Mouse (Mus musculus) brain, embryonic 14.5 days (tissue): ENCODE measurements at regions not wholly inside any gene's neighbourhood (a gene's known extent, or its start where the extent isn't known, plus 50 kb on each side); places are given as distances from the start of the nearest gene placed in this dataset.

Experiments
- DNase-seq: peaks from one replicate; pipeline ENCODE4 v3.0.0-alpha.2; 2011; ENCODE audit warnings: low read depth
- CTCF ChIP-seq: fragments of 200-500 bp; IDR thresholded peaks from 2 replicates; pipeline ENCODE4 v1.5.1; 2012; ENCODE audit warnings: inconsistent platforms, mild to moderate bottlenecking, moderate library complexity, borderline replicate concordance; ENCODE audit not compliant: insufficient read depth, insufficient read length; ENCODE audit errors: extremely low read depth
- POLR2A ChIP-seq: fragments of 200-500 bp; IDR thresholded peaks from 2 replicates; pipeline ENCODE4 v1.6.1; 2012; ENCODE audit warnings: mild to moderate bottlenecking, inconsistent platforms, borderline replicate concordance; ENCODE audit not compliant: poor library complexity, insufficient read depth, insufficient read length, severe bottlenecking; ENCODE audit errors: extremely low read depth

DNA sequence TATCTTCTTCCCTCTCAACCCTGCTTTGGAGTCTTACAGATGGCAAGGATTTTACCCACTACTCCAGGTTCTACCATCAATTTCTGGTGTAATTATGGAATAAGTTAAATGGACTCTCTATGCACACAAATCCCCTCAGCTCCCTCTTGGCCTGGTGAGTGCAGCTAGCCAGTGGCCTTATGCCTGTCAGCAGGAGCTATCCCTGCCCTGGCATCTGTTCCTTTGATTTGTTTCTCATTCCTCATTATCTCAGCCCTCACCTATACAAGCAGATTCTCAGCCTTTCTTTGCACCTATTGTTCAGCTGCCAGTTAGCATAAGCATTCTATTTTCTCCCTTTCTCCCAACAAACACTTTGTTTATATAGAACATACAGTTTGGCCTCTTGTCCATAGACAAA is 150.3 kb downstream of the Rnf152 start:
- no peak for DNase-seq
- no peak for TF ChIP-seq POLR2A
- no peak for TF ChIP-seq CTCF

DNA sequence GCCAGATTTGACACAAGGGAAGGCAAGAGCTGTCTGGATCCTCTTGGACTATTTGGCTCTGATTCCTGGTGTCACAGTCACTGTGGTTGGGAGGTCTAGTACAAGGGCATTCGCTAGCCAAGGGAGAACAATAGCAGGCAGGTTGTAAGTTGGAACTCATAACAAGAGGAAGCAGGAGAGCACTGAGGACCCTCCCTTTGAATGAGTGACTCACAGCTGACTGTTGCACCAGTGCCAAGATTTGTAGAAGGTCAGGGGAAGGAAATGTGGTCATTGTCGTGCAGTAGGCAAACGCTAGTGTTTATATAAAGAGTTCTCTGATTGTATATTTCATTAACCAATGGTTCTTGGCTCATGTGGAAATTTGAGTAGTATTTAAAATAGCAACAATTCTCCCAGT is 157.2 kb downstream of the Rnf152 start:
- TF ChIP-seq CTCF (no peak), POLR2A (no peak)

DNA sequence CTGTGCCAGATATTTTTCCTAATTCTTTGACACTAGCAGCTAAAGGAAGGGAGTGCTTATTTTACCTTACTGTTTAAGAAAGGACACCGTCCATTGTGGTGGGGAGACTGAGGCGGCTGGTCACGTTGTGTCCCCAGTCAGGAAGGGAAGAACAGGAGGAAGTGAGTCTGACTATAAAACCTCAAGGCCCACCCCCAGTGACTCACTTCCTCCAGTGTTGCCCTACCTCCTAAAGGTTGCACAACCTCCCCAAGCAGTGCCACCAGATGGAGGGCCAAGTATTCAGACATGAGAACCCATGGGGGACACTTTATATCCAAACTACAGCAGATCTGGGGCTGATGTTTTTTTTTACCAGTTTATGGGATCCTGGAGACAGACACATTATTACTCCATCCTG is 165.4 kb downstream of the Rnf152 start:
- DNase-seq = no peak
- TF ChIP-seq CTCF (no peak), POLR2A (no peak)

More for the DNA sequence above, 157.2 kb downstream of the Rnf152 start:
- DNase-seq = no peak

DNA sequence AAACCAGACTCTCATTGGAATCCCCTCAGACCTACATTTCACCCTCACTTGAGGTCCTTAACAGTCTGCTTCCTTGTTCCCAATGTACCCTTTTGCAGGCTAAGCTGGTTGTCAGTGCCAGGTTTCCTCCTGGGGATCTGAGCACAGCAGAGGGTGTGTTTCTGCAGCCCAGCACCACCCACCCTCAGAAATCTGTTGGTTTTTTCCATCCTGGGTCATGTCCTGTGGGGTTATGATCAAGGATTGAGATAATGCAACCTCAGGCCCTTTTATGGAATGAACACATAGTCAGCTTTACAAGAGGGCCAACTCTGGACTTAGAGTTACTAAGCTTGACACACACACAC is 167.6 kb downstream of the Rnf152 start:
- no peak for TF ChIP-seq POLR2A
- TF ChIP-seq CTCF = no peak
- DNase-seq = no peak

DNA sequence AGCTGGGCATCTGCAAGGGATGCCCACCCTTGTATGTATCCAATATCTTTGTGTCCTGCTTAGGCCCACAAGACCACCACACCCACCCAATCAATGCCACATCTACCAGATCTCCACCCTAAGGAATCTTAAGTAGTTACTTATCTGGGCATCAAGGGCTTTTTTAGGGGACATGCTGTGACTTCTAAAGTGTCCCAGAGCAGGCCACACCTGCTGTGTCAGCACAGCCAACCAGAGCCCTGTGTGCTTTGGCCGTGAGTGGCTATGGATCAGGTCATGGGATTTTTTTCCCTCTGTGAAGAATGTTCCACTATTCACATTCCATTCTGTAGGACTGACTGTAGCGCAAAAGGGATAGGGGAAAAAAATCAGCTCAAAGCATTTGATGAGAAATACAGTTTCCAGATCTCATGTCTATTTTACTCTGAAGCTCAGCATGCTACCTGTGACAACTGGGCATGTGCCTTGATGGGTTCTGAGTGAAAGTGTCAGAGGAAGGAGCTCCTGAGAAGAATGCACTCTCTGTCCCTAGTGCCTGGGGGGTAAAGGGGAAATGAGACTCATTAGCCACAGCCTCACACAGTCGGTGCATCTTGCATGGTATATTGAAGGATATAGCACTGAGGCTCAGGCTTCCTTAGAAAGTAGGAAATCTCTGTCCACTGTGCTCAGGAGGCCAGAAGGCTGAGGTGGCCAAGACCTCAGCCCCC is 168.1 kb downstream of the Rnf152 start:
- DNase-seq = no peak
- TF ChIP-seq CTCF (no peak), POLR2A (no peak)

DNA sequence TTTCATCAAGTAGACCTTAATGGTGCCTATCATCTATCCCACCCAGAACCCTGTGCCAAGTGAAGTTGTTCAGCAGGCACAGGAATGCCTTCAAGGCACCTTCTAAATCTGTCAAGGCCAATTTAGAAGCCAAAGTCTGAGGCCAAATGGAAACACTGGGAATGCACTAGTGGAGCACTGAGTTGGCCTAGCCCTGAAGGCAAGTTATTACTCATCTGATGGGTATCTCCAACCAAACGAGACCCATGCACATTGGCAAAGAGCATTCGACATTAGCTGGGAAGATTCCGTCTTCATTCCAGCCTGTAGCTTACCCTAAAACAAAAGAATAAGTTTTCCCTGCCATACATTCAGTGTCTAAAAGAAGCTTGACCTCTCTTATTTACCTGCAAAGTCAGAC is 172.0 kb downstream of the Rnf152 start:
- TF ChIP-seq CTCF = no peak
- DNase-seq = no peak

DNA sequence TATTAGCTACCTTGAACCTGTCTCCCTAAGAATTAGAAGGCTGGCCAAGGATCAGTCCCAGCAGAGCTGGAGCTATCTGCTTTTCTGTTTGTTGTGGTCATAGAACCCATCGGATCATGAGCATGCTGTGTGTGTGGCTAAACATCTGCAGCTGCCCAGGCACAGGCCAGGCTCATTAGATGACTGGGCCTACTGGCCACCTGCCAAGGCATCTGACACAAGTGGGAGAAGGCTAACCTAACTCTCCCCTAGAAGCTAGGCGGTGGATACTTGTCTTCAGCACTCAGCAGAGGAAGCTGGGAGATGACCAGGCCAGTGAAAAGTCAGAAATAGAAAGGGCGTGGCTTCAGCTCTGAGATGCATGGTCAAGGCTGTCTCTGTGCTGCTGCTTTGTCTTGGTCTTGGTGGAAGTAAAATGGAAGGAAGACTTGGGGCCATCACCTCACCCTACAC is 177.1 kb downstream of the Rnf152 start:
- TF ChIP-seq POLR2A = no peak
- TF ChIP-seq CTCF = no peak
- peak; percentile 77 for DNase-seq

DNA sequence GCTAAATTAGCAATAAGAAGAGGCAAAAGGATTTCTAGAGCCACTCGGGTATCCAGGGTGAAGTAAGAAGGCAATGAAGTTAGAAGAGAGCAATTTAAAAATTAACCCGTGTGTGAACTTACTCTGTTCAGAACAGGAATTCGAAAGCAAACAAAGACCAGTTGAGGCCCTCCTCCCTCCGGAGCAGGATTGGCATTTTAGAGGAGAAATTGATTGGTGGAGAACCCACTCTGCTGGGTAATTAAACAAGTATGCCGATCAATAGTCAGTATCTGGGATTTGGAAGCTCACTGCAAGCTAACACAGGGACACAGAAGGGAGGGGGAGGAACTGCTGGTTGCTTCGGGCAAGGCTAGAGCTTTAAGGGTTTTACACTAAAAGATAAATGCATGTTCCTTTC is 177.7 kb downstream of the Rnf152 start:
- TF ChIP-seq POLR2A (no peak), CTCF (no peak)
- DNase-seq = peak; percentile 53

DNA sequence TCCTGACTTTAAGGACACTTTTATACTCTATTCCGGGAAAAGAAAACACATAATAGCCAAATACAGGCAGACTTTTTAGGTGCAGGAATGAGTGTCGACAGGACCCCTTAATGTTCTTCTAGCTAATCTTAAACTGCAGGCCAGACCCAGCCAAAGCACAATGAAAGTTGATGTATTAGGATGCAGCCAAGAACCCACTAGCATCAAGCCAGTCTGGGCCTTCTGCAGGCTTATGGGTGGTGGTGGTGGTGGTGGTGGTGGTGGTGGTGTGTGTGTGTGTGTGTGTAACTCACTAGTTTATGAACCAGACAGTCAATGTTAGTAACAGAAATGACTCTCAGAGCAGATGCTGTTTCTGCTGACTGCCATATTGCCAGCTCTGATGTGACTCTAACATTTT is 178.6 kb downstream of the Rnf152 start:
- no peak for TF ChIP-seq CTCF
- DNase-seq = no peak

DNA sequence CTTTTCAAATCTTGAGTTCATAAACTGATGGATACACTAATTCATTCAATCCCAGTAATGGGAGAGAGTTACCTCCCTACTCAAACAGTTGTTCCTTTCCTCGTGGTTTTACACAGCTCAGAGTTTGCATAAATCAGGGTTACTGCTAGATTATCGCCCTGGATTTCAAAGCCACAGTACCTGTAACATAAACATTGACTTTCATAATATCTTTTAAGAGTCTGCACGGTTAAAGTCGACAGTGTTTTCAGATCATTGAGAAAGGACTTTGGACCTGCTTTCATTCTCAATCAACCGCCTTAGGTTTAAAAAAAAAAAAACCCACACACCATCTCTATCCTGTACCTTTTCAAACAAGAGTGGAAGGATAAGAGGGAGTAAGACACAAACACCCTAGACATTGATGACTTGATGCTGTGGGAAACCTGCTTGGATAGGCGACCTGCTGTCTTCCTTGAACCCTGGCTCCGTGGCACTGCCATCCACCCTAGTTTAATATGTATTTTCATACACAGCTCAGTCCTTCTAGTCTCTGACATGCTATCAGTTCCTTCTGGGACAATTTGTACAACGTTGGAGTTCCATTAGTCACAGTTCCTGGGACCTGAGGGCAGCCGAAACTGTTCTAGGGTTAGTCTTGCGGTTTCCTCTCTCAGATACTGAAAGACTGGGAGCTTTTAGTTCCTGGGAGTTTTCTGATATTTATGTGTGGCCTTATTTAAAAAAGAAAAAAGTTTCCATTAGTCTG is 179.3 kb downstream of the Rnf152 start:
- no peak for TF ChIP-seq CTCF
- no peak for TF ChIP-seq POLR2A
- DNase-seq = no peak

DNA sequence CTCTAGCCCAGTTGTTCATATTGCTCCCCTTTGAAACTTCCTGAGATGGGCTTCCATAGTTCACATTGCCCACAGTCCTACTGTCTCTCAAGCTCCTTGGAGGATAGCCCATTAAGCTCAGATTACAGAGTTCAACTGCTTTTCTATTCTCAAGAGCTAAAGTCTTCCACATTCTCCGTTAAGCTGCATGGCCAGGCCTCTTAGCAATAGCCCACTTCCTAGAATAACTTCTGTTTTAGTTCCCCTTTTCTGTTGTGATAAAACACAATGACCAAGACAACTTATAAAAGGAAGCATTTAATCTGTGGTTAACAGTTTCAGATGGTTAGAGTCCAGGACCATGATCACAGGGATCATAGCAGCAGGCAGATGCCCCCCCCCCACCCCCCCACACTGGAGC is 185.5 kb downstream of the Rnf152 start:
- TF ChIP-seq POLR2A (no peak), CTCF (no peak)
- no peak for DNase-seq

DNA sequence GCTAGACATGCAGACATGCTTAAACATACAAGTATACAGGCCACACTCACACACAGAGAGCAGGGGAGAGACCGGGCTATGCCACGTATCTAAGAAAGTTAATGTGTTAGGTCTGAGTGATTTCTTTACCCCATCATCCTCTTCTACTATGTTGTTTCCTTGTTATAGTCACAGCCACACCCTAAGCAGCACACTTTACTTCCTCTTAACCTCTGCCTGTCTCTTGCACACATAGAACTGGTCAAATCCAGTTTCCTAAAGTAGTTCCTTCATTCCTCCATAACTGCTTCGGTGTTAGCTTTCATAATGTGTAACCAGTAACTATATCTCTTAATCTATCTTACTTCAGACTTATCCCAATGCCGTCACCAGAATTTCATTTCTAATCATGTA is 186.4 kb downstream of the Rnf152 start:
- TF ChIP-seq POLR2A (no peak), CTCF (no peak)
- no peak for DNase-seq
